Mouse (Mus musculus): ENCODE measurements at regions not wholly inside any gene's neighbourhood (a gene's known extent, or its start where the extent isn't known, plus 50 kb on each side); places are given as distances from the start of the nearest gene placed in this dataset.

DNA sequence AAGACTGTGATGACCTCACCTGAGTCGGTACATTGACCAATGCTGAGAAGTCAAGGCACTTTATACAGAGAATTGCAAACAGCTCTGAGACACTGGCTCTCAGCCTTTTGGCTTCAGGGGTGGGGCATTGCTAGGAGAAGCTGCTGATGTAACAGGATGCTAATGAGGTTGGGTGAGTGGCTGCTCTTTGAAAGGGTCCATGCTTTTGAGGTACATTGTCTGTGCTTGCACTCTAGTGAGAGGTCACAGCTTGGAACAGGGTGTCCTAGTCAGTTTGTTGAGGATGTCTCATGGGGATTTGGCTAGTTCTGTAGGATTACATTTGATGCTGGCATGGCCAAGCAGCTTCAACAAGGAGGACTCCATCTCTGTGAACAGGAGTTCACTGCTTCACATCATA, 109.1 kb upstream of the Auts2 start:
- no peak for DNase-seq (ENCODE audit: low spot score)

DNA sequence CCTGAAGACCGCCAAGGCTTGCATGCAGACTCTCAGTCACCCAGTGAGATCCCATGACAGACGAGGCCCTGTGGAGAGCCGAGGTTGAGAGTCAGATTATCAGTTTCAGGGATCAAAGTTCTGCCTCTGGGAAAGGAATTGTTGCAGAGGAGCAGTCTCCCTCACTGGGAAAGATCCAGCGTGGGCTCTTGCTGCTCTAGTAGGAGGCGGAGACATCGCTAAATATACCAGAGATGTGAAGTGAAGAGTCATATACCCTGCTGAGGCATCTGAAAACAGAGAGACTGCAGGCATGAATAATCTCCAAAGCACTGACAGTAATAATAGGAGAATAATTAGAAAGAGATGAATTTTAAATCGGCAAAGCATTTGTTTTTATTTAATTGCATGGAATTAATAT, 106.6 kb upstream of the Auts2 start:
- no peak for DNase-seq (ENCODE audit: low spot score)

DNA sequence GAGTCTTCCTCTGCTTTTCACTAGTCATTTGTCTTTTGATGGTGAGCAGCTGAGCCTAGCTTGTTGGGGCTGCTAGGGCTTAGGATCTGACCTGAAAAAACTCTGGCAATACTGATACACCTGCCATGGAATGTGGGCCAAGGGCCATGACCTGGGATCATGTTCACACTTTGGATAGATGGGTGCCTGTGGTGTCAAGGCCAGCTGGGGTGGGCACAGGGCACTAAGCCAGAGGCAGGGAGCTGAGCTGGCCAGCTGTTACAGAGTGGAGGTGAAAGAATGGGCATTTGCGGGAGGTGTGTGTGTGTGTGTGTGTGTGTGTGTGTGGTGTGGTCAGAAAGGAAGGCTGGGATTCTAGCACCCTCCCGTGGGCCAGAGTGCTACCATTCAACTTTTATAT, 105.6 kb upstream of the Auts2 start:
- no peak for DNase-seq (ENCODE audit: low spot score)

DNA sequence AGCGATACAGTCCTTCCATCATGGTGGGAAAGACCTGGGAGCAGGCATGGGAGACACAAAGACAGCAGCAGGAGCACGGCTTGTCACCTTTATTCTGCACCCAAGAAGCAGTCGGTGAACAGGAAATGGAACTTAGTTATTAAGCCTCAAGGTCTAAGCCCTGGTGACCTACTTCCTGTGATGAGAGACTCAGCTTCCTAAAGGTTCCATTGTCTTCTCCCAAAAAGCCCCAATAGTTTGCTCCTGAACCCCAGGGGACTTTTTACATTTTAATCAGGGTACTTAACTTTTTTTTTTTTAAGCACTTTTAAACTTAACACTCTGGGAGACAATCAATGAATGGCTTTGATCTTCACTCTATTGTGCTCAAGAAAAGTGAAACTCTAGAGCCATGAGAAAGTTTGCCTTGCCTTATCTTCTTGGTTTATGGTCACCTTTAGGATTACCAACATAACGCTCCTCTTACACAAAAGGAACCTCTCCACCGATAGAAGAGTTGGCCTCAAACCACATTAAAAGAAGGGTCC, 101.6 kb upstream of the Auts2 start:
- DNase-seq (ENCODE audit: low spot score) = no peak

DNA sequence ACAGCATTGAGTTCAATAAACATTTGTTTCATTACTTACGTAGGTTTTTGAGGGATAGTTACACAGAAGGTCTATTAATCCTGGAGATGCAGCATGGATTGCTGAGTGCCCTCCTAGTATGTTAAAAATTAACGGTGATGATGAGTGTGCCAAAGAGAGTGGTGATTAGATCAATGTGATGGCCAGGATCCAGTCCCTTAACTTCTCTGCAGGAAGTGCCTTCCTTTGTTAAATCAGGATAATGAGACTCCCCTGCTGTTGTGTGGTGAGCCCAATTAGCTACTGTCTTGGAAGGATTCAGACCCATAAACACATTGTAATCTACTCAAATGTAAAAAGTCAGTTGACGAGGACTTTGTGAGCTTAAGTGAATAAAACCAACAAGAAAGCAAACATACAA, 100.1 kb upstream of the Auts2 start:
- no peak for DNase-seq (ENCODE audit: low spot score)

DNA sequence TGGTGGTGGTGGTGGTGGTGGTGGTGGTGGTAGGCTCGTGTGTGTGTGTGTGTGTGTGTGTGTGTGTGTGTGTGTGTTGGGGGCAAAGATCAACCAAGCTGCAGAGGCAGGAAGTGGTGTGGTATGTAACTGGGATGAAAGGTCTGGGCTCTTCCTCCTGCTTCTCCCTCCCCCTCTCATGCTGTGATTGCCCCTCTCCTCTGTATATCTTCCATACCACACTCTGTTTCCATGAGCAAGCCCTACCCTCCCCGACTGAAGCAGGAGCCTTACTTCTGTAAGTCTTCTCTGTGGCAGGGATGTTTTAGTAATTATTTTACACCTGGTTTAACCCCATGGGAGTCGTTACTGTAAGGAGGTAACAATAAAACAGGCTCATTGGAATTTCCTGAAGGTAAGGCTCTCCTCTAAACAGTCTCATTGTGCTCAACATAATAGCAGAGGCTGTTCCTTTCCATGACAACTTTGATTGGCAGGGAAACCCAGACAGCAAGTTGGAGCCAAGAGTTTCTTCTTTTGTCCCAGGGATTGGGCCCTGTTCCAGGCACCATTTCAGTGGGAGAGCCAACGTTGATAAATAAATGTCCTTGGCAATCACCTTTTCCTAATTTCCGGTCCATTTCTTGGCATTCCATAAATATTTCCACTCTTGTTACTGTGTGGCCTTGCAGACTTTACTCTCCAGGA, 90.2 kb upstream of the Auts2 start:
- no peak for DNase-seq (ENCODE audit: low spot score)

DNA sequence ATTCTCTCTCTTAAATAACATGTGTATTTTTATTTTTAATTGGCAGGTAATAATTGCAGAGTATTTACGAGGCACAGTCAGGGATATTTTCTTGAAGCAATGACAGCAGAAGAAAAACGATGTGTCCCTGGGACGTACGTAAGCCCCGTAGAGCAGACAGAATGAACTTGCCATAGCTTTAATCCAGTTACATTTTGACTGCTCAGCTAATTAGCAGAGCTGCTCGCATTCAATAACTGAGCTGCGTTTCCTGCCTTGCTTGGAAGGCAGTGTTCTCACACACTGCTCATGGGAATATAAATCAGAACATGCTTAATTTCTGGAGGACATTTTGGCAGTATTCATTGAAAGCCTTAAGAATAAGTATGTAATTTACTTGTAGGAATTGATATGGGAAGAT, 78.6 kb upstream of the Auts2 start:
- no peak for DNase-seq (ENCODE audit: low spot score)

DNA sequence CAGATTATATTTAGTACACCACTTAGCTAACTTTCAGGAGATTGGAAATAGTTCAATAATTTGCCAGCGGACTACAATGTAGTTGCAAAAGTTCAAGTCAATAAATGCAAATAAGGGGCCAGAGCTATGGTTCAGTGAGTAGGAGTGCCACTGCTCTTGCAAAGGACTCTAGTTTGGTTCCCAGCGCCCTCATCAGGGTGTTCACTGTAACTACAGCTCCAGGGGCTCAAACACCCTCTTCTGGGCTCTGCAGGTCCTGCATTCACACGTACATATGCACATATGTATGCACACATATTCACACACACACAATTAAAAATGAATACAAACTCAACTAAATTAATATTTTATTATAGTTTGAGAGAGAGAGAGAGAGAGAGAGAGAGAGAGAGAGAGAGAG, 74.1 kb upstream of the Auts2 start:
- no peak for DNase-seq (ENCODE audit: low spot score)

DNA sequence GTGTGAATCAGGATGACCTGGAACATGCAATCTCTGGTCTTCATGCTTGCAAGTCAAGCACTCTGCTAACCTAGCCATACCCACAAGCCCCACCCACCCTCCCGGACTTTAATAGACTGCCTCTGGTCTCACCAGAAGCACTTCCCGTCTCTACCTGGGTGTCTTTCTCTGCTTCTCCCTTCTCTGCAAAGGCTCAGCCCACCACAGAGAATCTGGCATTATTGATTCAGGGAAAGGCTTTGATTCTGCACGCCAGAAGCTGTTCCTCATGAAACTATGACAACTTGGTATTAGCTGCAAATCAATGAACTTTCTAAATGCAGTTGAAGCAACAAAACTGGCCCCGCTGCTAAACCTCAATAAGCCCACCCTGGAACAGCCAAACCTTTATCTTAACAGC, 66.1 kb upstream of the Auts2 start:
- DNase-seq (ENCODE audit: low spot score) = no peak

DNA sequence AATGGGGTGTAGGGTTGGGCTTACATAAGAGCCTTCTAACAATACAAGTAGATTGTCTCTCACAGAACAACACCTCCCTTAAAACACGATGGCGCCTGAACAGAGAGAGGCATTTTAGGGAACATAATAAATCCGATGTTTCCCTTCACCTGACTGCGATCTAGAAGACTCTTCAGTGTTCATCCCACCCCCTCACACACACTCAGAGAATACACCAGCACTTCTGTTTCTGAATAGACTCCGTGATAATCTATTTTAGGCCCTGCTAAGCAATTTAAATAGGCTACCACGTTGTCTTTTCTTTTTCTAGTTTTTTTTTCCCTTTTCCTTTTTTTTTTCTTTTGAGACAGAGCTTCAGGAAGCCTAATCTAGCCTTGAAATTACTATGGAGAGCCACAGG, 63.1 kb upstream of the Auts2 start:
- DNase-seq (ENCODE audit: low spot score) = no peak

DNA sequence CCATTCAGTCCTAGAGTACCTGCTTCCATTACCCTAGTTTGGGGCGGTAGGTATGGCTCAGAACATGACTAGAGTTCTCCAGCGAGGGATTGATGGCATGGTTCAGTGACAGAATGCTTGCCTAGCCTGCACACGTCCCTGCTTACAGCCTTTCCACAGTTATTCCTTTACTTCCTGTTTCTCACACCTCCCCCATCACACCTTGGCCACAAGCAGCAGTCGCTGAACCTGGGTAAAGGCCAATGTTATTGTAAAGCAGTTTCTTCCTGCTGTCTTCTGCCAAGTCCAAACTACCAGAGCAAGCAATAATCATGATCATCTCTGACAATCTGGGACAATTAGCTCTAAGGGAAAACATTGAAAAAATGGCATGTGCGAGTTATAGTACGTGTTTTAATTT, 51.7 kb upstream of the Auts2 start:
- DNase-seq (ENCODE audit: low spot score) = no peak

All from adipocyte (in vitro differentiated cells).